Mouse (Mus musculus) MEL (cell line): ENCODE measurements around the gene Suclg2. TPM values are rescaled to one million over a fixed set of nuclear protein-coding genes. Genes with fewer than 3 reads are reported as not detected.
A peak's percentile ranks its signal among the peaks of the same experiment; 100 is the strongest.

Experiments used
- DNase-seq: peaks from one replicate; pipeline ENCODE4 v3.0.0; 2011; ENCODE audit warnings: low read depth, low spot score
- H3K27ac ChIP-seq: 2 replicates; pipeline ENCODE4 v1.5.1; 2012; ENCODE audit warnings: low read depth, mild to moderate bottlenecking, control low read depth, low read length, moderate library complexity; ENCODE audit not compliant: control insufficient read depth
- H3K27me3 ChIP-seq, 2 experiments: fragments of 150-350 bp in 1 of 2; sonication (generic) in 1 of 2; 2 replicates each; pipeline ENCODE4 v1.6.1; 2012; ENCODE audit warnings: low read length in 2 of 2, mild to moderate bottlenecking in 2 of 2, improper control_type of control experiment in 1 of 2, moderate library complexity in 1 of 2; ENCODE audit not compliant: insufficient read depth in 2 of 2, control insufficient read depth in 1 of 2
- H3K36me3 ChIP-seq, 2 experiments: 2 replicates each; pipeline ENCODE4 v1.6.1; 2012 to 2014; ENCODE audit warnings: low read length in 2 of 2, improper control_type of control experiment in 1 of 2, inconsistent platforms in 1 of 2, mild to moderate bottlenecking in 1 of 2; ENCODE audit not compliant: insufficient read depth in 2 of 2, control insufficient read depth in 1 of 2
- H3K4me1 ChIP-seq, 2 experiments: fragments of 150-350 bp in 1 of 2; sonication (generic) in 1 of 2; 2 replicates each; pipeline ENCODE4 v1.6.1; 2012; ENCODE audit warnings: low read length in 2 of 2, improper control_type of control experiment in 1 of 2, mild to moderate bottlenecking in 1 of 2; ENCODE audit not compliant: insufficient read depth in 2 of 2, control insufficient read depth in 1 of 2
- H3K4me3 ChIP-seq, 2 experiments: fragments of 150-350 bp in 1 of 2; sonication (generic) in 1 of 2; 2 replicates each; pipeline ENCODE4 v1.5.1; 2012; ENCODE audit warnings: low read depth in 2 of 2, low read length in 2 of 2, mild to moderate bottlenecking in 2 of 2, moderate library complexity in 2 of 2, control low read depth in 1 of 2, improper control_type of control experiment in 1 of 2; ENCODE audit not compliant: control insufficient read depth in 1 of 2, insufficient read depth in 1 of 2
- H3K79me2 ChIP-seq: 2 replicates; pipeline ENCODE4 v1.6.1; 2012; ENCODE audit warnings: mild to moderate bottlenecking, low read length, moderate library complexity; ENCODE audit not compliant: control insufficient read depth, poor library complexity, insufficient read depth
- H3K9ac ChIP-seq: 2 replicates; pipeline ENCODE4 v1.6.1; 2012; ENCODE audit warnings: low read depth, mild to moderate bottlenecking, control low read depth, low read length, moderate library complexity; ENCODE audit not compliant: control insufficient read depth, poor library complexity, severe bottlenecking
- H3K9me3 ChIP-seq: fragments of 150-350 bp; sonication (generic); replicated peaks from 2 replicates; pipeline ENCODE4 v1.6.1; 2012; ENCODE audit warnings: mild to moderate bottlenecking, low read length, improper control_type of control experiment, moderate library complexity; ENCODE audit not compliant: insufficient read depth
- CHD1 ChIP-seq: IDR thresholded peaks from 2 replicates; pipeline ENCODE4 v1.6.1; 2012; ENCODE audit warnings: low read depth, mild to moderate bottlenecking, inconsistent platforms, low read length, improper control_type of control experiment
- CHD2 ChIP-seq: IDR thresholded peaks from 2 replicates; pipeline ENCODE4 v1.6.1; 2011; ENCODE audit warnings: low read length, improper control_type of control experiment
- CTCF ChIP-seq, 3 experiments: IDR thresholded peaks in 2 of 3; conservative IDR thresholded peaks in 1 of 3; 2 replicates each; pipeline ENCODE4 v1.5.1; 2011 to 2012; ENCODE audit warnings: low read length in 3 of 3, low read depth in 2 of 3, mild to moderate bottlenecking in 2 of 3, improper control_type of control experiment in 1 of 3, inconsistent platforms in 1 of 3, mixed read lengths in 1 of 3, moderate library complexity in 1 of 3; ENCODE audit not compliant: control insufficient read depth in 1 of 3, insufficient read depth in 1 of 3, poor library complexity in 1 of 3, severe bottlenecking in 1 of 3
- E2F4 ChIP-seq: IDR thresholded peaks from 2 replicates; pipeline ENCODE4 v1.6.1; 2011; ENCODE audit warnings: low read depth, low read length, improper control_type of control experiment, borderline replicate concordance
- GATA1 ChIP-seq: IDR thresholded peaks from 2 replicates; pipeline ENCODE4 v1.6.1; 2011; ENCODE audit warnings: low read depth, low read length, improper control_type of control experiment
- HCFC1 ChIP-seq: IDR thresholded peaks from 2 replicates; pipeline ENCODE4 v1.6.1; 2012; ENCODE audit warnings: low read depth, mild to moderate bottlenecking, inconsistent platforms, low read length, improper control_type of control experiment, moderate library complexity
- MAFK ChIP-seq: IDR thresholded peaks from 2 replicates; pipeline ENCODE4 v1.6.1; 2011; ENCODE audit warnings: low read depth, mild to moderate bottlenecking, low read length, improper control_type of control experiment, borderline replicate concordance
- MAZ ChIP-seq: IDR thresholded peaks from 2 replicates; pipeline ENCODE4 v1.6.1; 2012; ENCODE audit warnings: low read depth, mild to moderate bottlenecking, inconsistent platforms, low read length, improper control_type of control experiment
- MEF2A ChIP-seq: IDR thresholded peaks from 2 replicates; pipeline ENCODE4 v1.6.1; 2014; ENCODE audit warnings: low read depth, mild to moderate bottlenecking, inconsistent platforms, low read length, improper control_type of control experiment; ENCODE audit not compliant: poor library complexity, insufficient replicate concordance, severe bottlenecking; ENCODE audit errors: extremely low read depth
- NRF1 ChIP-seq: IDR thresholded peaks from 2 replicates; pipeline ENCODE4 v1.6.1; 2014; ENCODE audit warnings: low read depth, mild to moderate bottlenecking, inconsistent platforms, low read length, improper control_type of control experiment, moderate library complexity; ENCODE audit not compliant: poor library complexity, insufficient read depth, severe bottlenecking
- RAD21 ChIP-seq: IDR thresholded peaks from 2 replicates; pipeline ENCODE4 v1.6.1; 2011; ENCODE audit warnings: mild to moderate bottlenecking, low read depth, low read length, improper control_type of control experiment
- SIN3A ChIP-seq: IDR thresholded peaks from 2 replicates; pipeline ENCODE4 v1.6.1; 2012; ENCODE audit warnings: low read length, improper control_type of control experiment, inconsistent platforms
- SMC3 ChIP-seq: IDR thresholded peaks from 2 replicates; pipeline ENCODE4 v1.6.1; 2011; ENCODE audit warnings: low read depth, low read length, improper control_type of control experiment
- TAL1 ChIP-seq: IDR thresholded peaks from 2 replicates; pipeline ENCODE4 v1.6.1; 2012; ENCODE audit warnings: mild to moderate bottlenecking, inconsistent platforms, low read length, moderate library complexity, mixed read lengths
- UBTF ChIP-seq: IDR thresholded peaks from 2 replicates; pipeline ENCODE4 v1.6.1; 2012; ENCODE audit warnings: low read depth, mild to moderate bottlenecking, inconsistent platforms, low read length, improper control_type of control experiment, moderate library complexity, borderline replicate concordance; ENCODE audit not compliant: insufficient read depth
- USF2 ChIP-seq, 2 experiments: IDR thresholded peaks; 2 replicates each; pipeline ENCODE4 v1.6.1; 2011 to 2012; ENCODE audit warnings: improper control_type of control experiment in 2 of 2, low read length in 2 of 2, borderline replicate concordance in 1 of 2, inconsistent platforms in 1 of 2, low read depth in 1 of 2, mild to moderate bottlenecking in 1 of 2; ENCODE audit not compliant: insufficient read depth in 1 of 2
- ZC3H11A ChIP-seq: IDR thresholded peaks from 2 replicates; pipeline ENCODE4 v1.6.1; 2012; ENCODE audit warnings: low read depth, mild to moderate bottlenecking, inconsistent platforms, low read length, improper control_type of control experiment
- ZKSCAN1 ChIP-seq: IDR thresholded peaks from 2 replicates; pipeline ENCODE4 v1.6.1; 2012; ENCODE audit warnings: low read depth, mild to moderate bottlenecking, inconsistent platforms, low read length, improper control_type of control experiment, moderate library complexity
- ZNF384 ChIP-seq: IDR thresholded peaks from 2 replicates; pipeline ENCODE4 v1.6.1; 2012; ENCODE audit warnings: low read depth, mild to moderate bottlenecking, inconsistent platforms, low read length, improper control_type of control experiment
- polyA plus RNA-seq, 2 experiments: library from polyadenylated mRNA; stranded (reverse) in 1 of 2; unstranded in 1 of 2; fragments of >175 nt in 1 of 2; fragments of >200 nt in 1 of 2; gene quantifications; 2 replicates each; pipeline versions ENCODE4 v1.2.1 to v1.2.4; 2012; ENCODE audit warnings: low replicate concordance in 2 of 2, low read depth in 1 of 2; ENCODE audit not compliant: insufficient read length in 2 of 2, insufficient read depth in 1 of 2, missing spikeins in 1 of 2
- total RNA-seq: library from RNA; depleted of rRNA; stranded (reverse); fragments of 300-350 nt; gene quantifications from 2 replicates; pipeline ENCODE4 v1.2.3, GENCODE M21; 2012

The Suclg2 gene
- total and polyA plus RNA-seq, 3 experiments = 40.0 to 46.5 TPM; not detected in 1

- no peaks in the 10 kb centered on the region; a peak in 2 of 4 replicates for H3K36me3 ChIP-seq
- H3K79me2 ChIP-seq = peaks cover 1% of the 10 kb centered on the region
- no peaks in the 10 kb centered on the region for H3K4me1 ChIP-seq
- no peak for DNase-seq
- H3K9ac ChIP-seq = no peak overlapping the region
- H3K4me3 ChIP-seq = no peak overlapping the region
- no peak overlapping the region for H3K27ac ChIP-seq
- no peaks in the 10 kb centered on the region for H3K9me3 ChIP-seq
- no peak for TF ChIP-seq GATA1
- no peak for TF ChIP-seq MAFK
- TF ChIP-seq ZNF384 = no peak
- no peak for TF ChIP-seq E2F4
- no peak for TF ChIP-seq MAZ
- no peak for TF ChIP-seq MEF2A
- no peak for TF ChIP-seq TAL1
- no peak for TF ChIP-seq CHD2
- no peak for TF ChIP-seq SIN3A
- no peaks in the 10 kb centered on the region for H3K27me3 ChIP-seq
Measured at GRCm38 (mm10) chr6:95701786-95702185, 16.8 kb downstream of the Suclg2 start.

- peak; percentile 19 for DNase-seq
- H3K4me1 ChIP-seq = no peaks in the 10 kb centered on the region
- no peak overlapping the region for H3K9ac ChIP-seq
- H3K9me3 ChIP-seq = no peaks in the 10 kb centered on the region
- peaks cover 1% of the 10 kb centered on the region for H3K79me2 ChIP-seq
- no peaks in the 10 kb centered on the region for H3K27me3 ChIP-seq
- TF ChIP-seq NRF1 = no peak
- peak; percentile 29 for TF ChIP-seq RAD21
- peak in 2 of 3 experiments; percentile 22 to 40; a peak in 4 of 6 replicates for TF ChIP-seq CTCF (IDR thresholded peaks at IDR 0.05 in 2 of 3, conservative IDR thresholded peaks at IDR 0.05 in 1 of 3; ENCODE audit: control insufficient read depth in 1 of 3, insufficient read depth in 1 of 3, low read depth in 2 of 3, low read length in 3 of 3, poor library complexity in 1 of 3, severe bottlenecking in 1 of 3)
- TF ChIP-seq ZKSCAN1 = no peak
- peak; percentile 51 for TF ChIP-seq SMC3
- H3K36me3 ChIP-seq = no peaks in the 10 kb centered on the region; a peak in 2 of 4 replicates
- no peak overlapping the region for H3K27ac ChIP-seq
- H3K4me3 ChIP-seq = no peak overlapping the region
Measured at GRCm38 (mm10) chr6:95700981-95701610, 17.5 kb downstream of the Suclg2 start.

DNA sequence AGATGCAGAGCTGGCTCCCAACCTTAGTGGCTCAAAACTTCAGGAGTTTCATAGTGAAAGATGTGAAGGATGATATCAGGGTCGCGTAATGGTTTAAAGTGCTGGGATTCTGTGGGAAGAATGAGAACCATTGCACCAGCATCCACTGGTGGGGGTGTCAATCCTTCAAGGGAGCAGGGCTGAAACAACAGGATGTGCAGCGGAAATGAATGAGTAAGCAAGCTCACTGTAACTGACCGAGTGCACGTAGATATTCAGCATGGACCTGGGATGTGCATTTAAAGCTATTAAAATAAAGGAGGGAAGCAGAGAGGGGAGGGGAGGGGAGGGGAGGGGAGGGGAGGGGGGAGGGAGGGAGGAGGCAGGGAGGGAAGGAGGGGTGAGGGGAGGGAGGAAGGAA lies 18.4 kb downstream of the Suclg2 start:
- Histone ChIP-seq H3K79me2 (peaks cover 3% of the 10 kb centered on the region; the same call in 1 of the 2 replicates), H3K27ac (no peak overlapping the region), H3K9ac (no peak overlapping the region), H3K9me3 (no peaks in the 10 kb centered on the region), H3K4me1 (no peaks in the 10 kb centered on the region), H3K27me3 (no peaks in the 10 kb centered on the region), H3K4me3 (no peak overlapping the region), H3K36me3 (no peaks in the 10 kb centered on the region; a peak in 2 of 4 replicates)
- DNase-seq = no peak
- TF ChIP-seq CHD1 (no peak), SMC3 (no peak), UBTF (no peak), CHD2 (no peak), ZC3H11A (no peak), USF2 (IDR thresholded peaks at IDR 0.05; ENCODE audit: borderline replicate concordance in 1 of 2, insufficient read depth in 1 of 2, low read depth in 1 of 2, low read length in 2 of 2) (no peak), HCFC1 (no peak)
